Mouse (Mus musculus) ES-Bruce4 (cell line): ENCODE measurements at regions not wholly inside any gene's neighbourhood (a gene's known extent, or its start where the extent isn't known, plus 50 kb on each side); places are given as distances from the start of the nearest gene placed in this dataset.

Experiments used
- H3K27ac ChIP-seq: 2 replicates; pipeline ENCODE4 v1.5.1; 2012; ENCODE audit warnings: low read length, inconsistent platforms; ENCODE audit not compliant: insufficient read depth
- H3K27me3 ChIP-seq: 2 replicates; pipeline ENCODE4 v1.6.1; 2012; ENCODE audit warnings: mild to moderate bottlenecking, low read length, inconsistent platforms; ENCODE audit not compliant: control insufficient read depth, poor library complexity, insufficient read depth, severe bottlenecking
- H3K36me3 ChIP-seq: 2 replicates; pipeline ENCODE4 v1.6.1; 2012; ENCODE audit warnings: inconsistent platforms, mild to moderate bottlenecking, low read length, moderate library complexity; ENCODE audit not compliant: control insufficient read depth, poor library complexity, insufficient read depth, severe bottlenecking
- H3K4me1 ChIP-seq: one replicate; pipeline ENCODE4 v1.8.1; 2011; ENCODE audit warnings: low read length; ENCODE audit not compliant: control insufficient read depth, insufficient read depth
- H3K4me3 ChIP-seq: 2 replicates; pipeline ENCODE4 v1.5.1; 2011; ENCODE audit warnings: low read depth, mild to moderate bottlenecking, low read length
- H3K9ac ChIP-seq: 2 replicates; pipeline ENCODE4 v1.6.1; 2012; ENCODE audit warnings: low read depth, mild to moderate bottlenecking, inconsistent platforms; ENCODE audit not compliant: poor library complexity, severe bottlenecking
- H3K9me3 ChIP-seq: replicated peaks from 2 replicates; pipeline ENCODE4 v1.6.1; 2012; ENCODE audit warnings: mild to moderate bottlenecking, low read length, inconsistent platforms; ENCODE audit not compliant: control insufficient read depth, poor library complexity, insufficient read depth, severe bottlenecking
- CTCF ChIP-seq: IDR thresholded peaks from one replicate; pipeline ENCODE4 v1.8.1; 2011; ENCODE audit warnings: low read depth, low read length
- EP300 ChIP-seq: IDR thresholded peaks from 2 replicates; pipeline ENCODE4 v1.6.1; 2011; ENCODE audit warnings: low read depth, low read length; ENCODE audit not compliant: insufficient read depth
- POLR2A ChIP-seq: IDR thresholded peaks from one replicate; pipeline ENCODE4 v1.8.1; 2011; ENCODE audit warnings: low read length; ENCODE audit not compliant: insufficient read depth

DNA sequence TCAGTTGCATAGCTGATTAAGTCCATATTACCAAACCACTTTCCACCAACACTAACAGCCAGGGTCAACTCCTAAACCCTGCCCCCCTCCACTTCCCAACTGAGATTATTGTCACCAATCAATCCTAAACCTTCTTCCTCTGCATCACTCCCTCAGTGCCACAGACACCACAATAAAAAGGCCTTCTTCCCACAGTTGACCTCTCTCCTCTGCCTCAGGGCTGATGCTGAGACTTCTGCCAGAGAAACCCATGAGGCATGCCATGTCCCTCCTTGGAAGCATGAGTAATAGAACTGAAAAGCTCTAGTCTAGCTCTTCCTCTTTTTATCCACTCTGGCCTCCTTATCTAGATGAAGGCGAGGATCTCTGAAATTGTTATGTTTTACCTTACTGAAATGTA is 300.0 kb upstream of the Clec14a start:
- no peaks in the 10 kb centered on the region for H3K36me3 ChIP-seq
- no peak overlapping the region for H3K4me3 ChIP-seq
- no peaks in the 10 kb centered on the region for H3K27me3 ChIP-seq
- H3K9ac ChIP-seq, result no peak overlapping the region
- no peaks in the 10 kb centered on the region for H3K4me1 ChIP-seq
- no peaks in the 10 kb centered on the region for H3K9me3 ChIP-seq
- TF ChIP-seq POLR2A, result no peak
- no peak for TF ChIP-seq CTCF
- TF ChIP-seq EP300, result no peak
- H3K27ac ChIP-seq, result no peak overlapping the region

DNA sequence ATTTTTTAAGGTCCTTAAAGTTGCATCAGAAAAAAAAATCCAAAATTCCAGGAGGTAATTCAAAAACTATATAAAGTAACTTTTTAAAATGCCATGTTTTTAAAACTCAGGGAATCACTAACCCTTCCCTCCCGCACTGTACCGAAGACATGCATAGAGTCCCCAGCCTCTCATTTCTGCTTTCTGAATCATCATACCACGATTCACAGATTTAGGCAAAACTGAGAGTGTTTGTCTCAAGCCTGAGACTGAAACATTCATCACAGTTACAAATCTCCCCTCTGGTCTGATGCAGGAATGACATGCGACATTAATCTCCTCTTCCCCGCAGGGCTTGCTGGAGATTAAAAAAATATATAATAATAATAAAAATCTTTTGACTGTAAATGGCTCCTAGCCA is 291.8 kb upstream of the Clec14a start:
- H3K36me3 ChIP-seq, result no peaks in the 10 kb centered on the region
- no peaks in the 10 kb centered on the region for H3K9me3 ChIP-seq
- no peak overlapping the region for H3K4me3 ChIP-seq
- no peaks in the 10 kb centered on the region for H3K27me3 ChIP-seq
- H3K4me1 ChIP-seq, result no peaks in the 10 kb centered on the region
- no peak for TF ChIP-seq CTCF
- TF ChIP-seq POLR2A, result no peak
- TF ChIP-seq EP300, result no peak
- H3K9ac ChIP-seq, result no peak overlapping the region
- H3K27ac ChIP-seq, result no peak overlapping the region

DNA sequence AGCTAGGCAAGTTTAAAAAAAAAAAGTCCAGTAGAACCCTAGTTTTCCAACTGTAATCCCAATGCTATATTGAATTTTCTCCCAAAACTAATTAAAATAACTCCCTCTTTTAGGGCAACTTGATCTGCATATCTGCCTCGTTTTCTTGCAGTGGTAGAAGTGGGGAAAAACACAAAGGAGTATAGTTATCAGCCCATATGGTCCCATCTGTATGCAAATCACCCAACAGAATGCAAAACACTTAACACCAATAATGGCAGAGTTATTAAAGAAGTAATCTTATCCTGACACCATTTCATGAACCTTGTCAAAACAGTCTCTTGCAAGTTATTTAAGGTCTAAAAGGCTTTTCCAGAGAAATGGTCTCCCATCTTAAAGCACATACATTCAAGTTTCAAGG is 290.7 kb upstream of the Clec14a start:
- Histone ChIP-seq H3K9me3 (no peaks in the 10 kb centered on the region), H3K9ac (no peak overlapping the region), H3K27me3 (no peaks in the 10 kb centered on the region), H3K36me3 (no peaks in the 10 kb centered on the region), H3K4me3 (no peak overlapping the region), H3K4me1 (no peaks in the 10 kb centered on the region), H3K27ac (no peak overlapping the region)
- TF ChIP-seq CTCF, result no peak
- TF ChIP-seq EP300, result no peak
- TF ChIP-seq POLR2A, result no peak

DNA sequence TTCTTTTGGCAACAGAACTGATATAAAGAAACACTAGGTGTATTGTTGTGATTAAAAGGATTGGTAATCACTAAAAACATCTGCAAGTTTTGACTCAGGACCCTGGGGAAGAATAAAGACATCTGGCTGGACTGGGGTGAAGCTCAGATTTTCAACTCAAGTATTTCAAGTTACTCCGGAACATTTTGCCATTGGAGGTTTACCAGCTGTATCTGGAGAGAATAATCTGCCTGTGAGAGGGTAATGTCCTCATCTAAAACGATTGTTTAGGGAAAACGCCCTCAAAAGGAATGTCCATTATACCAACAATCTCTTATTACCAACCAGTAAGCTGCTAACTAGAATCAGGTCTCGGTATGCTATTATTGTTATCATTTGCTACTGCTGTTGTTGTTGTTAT is 288.2 kb upstream of the Clec14a start:
- Histone ChIP-seq H3K36me3 (no peaks in the 10 kb centered on the region), H3K4me1 (no peaks in the 10 kb centered on the region), H3K27ac (no peak overlapping the region), H3K4me3 (no peak overlapping the region), H3K9me3 (no peaks in the 10 kb centered on the region), H3K27me3 (no peaks in the 10 kb centered on the region), H3K9ac (no peak overlapping the region)
- TF ChIP-seq CTCF (no peak), POLR2A (no peak), EP300 (no peak)

DNA sequence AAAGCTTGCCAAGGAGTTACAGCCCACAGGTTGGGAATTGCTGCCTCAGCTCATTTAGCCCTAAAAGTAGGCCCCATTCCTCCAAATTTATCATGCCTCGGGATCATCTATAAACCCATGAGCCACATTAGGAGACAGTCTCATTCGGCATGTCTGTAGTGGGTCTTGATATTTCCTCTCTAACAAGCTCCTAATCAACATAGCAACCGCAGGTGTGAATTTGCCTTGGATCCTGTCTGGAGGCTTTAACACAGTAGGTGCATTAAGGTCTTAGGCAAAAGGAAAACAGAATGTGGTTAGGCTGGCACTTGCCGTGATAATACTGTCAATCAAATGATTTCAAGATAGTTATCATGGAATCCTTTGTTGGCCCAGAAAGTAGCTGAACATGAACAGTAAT is 287.7 kb upstream of the Clec14a start:
- Histone ChIP-seq H3K9me3 (no peaks in the 10 kb centered on the region), H3K4me1 (no peaks in the 10 kb centered on the region), H3K27me3 (no peaks in the 10 kb centered on the region), H3K36me3 (no peaks in the 10 kb centered on the region), H3K27ac (no peak overlapping the region), H3K9ac (no peak overlapping the region), H3K4me3 (no peak overlapping the region)
- no peak for TF ChIP-seq EP300
- TF ChIP-seq POLR2A, result no peak
- TF ChIP-seq CTCF, result no peak

DNA sequence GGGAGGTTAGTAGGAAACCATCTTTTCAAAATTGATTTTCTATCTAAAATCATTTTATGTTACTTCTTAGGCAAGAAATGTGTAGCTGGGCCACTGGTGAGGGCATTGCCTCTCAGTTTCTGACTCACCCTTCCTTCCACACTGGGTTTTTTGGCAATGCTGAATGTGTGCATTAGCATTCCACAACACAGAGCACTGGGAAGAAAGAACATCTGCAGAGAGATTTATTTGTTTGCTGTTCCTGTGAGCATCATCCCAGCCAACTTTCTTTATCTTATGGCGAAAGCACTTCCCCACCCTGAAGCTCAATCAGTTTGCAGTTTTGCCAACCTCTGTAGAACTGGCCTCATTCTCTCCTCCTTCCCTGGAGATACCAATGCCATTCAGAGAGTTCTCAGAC is 287.0 kb upstream of the Clec14a start:
- Histone ChIP-seq H3K27ac (no peak overlapping the region), H3K36me3 (no peaks in the 10 kb centered on the region), H3K9me3 (no peaks in the 10 kb centered on the region), H3K4me3 (no peak overlapping the region), H3K9ac (no peak overlapping the region), H3K27me3 (no peaks in the 10 kb centered on the region), H3K4me1 (no peaks in the 10 kb centered on the region)
- no peak for TF ChIP-seq CTCF
- no peak for TF ChIP-seq POLR2A
- no peak for TF ChIP-seq EP300
